ENCODE assay signal across 20 mouse cellular contexts in genomic region chr12:87519616-87520015, GRCm38 (mm10). TPM values are rescaled to one million over a fixed set of nuclear protein-coding genes. Genes with fewer than 3 reads are reported as not detected.
"Had no signal": no experiment of that assay in that cellular context is flagged by ENCODE, and none has a peak within 500 bp of the region (broad histone marks: within the 10 kb centered on the region; RNA-seq: fewer than 3 reads in every experiment).

No protein-coding gene starts in this region.

RNA-seq across cellular contexts. Expression of gene Gm8300, which starts 5.5 kb away (rescaled TPM):
- polyA plus RNA-seq: frontal cortex, adult 2 months; heart, adult 2 months; heart, embryonic 11.5 days; heart, embryonic 13.5 days; heart, embryonic 15.5 days; heart, postnatal 0 days; hindbrain, embryonic 11.5 days; hindbrain, embryonic 13.5 days; hindbrain, embryonic 15.5 days; hindbrain, postnatal 0 days; intestine, embryonic 14.5 days; intestine, embryonic 16.5 days; kidney, embryonic 14.5 days; kidney, embryonic 16.5 days; limb, embryonic 10.5 days; limb, embryonic 12.5 days; limb, embryonic 14.5 days; liver, embryonic 11.5 days; liver, embryonic 13.5 days; liver, embryonic 15.5 days had no signal

RNA-seq across cellular contexts. Expression of gene Gm5788, which starts 25.1 kb away (rescaled TPM):
- polyA plus RNA-seq: frontal cortex, adult 2 months; heart, adult 2 months; heart, embryonic 11.5 days; heart, embryonic 13.5 days; heart, embryonic 15.5 days; heart, postnatal 0 days; hindbrain, embryonic 11.5 days; hindbrain, embryonic 13.5 days; hindbrain, embryonic 15.5 days; hindbrain, postnatal 0 days; intestine, embryonic 14.5 days; intestine, embryonic 16.5 days; kidney, embryonic 14.5 days; kidney, embryonic 16.5 days; limb, embryonic 10.5 days; limb, embryonic 12.5 days; limb, embryonic 14.5 days; liver, embryonic 11.5 days; liver, embryonic 13.5 days; liver, embryonic 15.5 days had no signal
